Mouse (Mus musculus) ES-E14 (cell line): ENCODE data around the gene Gstp2.

ENCODE experiments used
- CHD2 ChIP-seq: IDR thresholded peaks from 2 replicates; pipeline ENCODE4 v1.6.1; 2014; ENCODE audit warnings: mild to moderate bottlenecking, low read depth, low read length, inconsistent platforms
- ZNF384 ChIP-seq: IDR thresholded peaks from 2 replicates; pipeline ENCODE4 v1.6.1; 2012; ENCODE audit warnings: low read depth, low read length, inconsistent platforms

GRCm38 (mm10) chr19:3991562-3991961, 54.3 kb downstream of the Gstp2 start:
- TF ChIP-seq CHD2 (no peak), ZNF384 (no peak)
